Mouse (Mus musculus): ENCODE measurements around the gene B4galt5. TPM values are rescaled to one million over a fixed set of nuclear protein-coding genes. Genes with fewer than 3 reads are reported as not detected.

B4galt5 gene
- total and polyA plus RNA-seq, 3 experiments: 12.5 to 17.6 (median 13.5) TPM

DNA sequence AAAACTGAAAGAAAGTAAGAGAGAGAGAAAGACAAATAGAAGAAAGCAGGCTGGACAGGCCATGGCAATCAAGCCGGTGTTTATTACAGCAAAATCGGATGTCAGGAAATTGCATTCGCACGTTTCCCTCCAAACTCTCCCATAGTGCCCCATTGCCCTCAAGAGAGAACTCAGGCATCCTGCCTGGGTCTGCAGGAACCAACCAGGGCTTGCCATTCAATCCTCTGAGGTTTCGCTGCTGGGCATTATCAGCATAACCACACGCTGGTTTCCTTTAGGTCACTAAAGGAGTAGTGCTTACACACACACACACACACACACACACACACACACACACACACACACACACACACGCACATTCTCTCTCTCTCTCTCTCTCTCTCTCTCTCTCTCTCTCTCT lies 18.3 kb upstream of the B4galt5 start:
- Histone ChIP-seq H3K79me2 (replicated peaks; ENCODE audit: control insufficient read depth, extremely low read depth, insufficient read depth, poor library complexity, severe bottlenecking) (no peaks in the 10 kb centered on the region), H3K4me3 (replicated peaks in 1 of 3; ENCODE audit: low read depth in 2 of 3, low read length in 2 of 3, poor library complexity in 1 of 3) (peak overlapping the region; percentile 40 to 61 (median 49)), H3K27ac (ENCODE audit: insufficient read depth, low read depth) (peak overlapping the region; percentile 98), H3K9me3 (replicated peaks; ENCODE audit: low read length) (peaks cover 8% of the 10 kb centered on the region), H3K9ac (ENCODE audit: insufficient read depth, low read depth) (peak overlapping the region; percentile 96), H3K36me3 (replicated peaks in 1 of 2; ENCODE audit: control insufficient read depth in 1 of 2, insufficient read depth in 1 of 2, low read length in 1 of 2) (peaks cover 5 to 16% of the 10 kb centered on the region in 2 experiments), H3K27me3 (replicated peaks) (no peaks in the 10 kb centered on the region), H3K4me1 (ENCODE audit: control insufficient read depth in 1 of 2, insufficient read depth in 2 of 2) (peaks cover 17 to 59% of the 10 kb centered on the region in 2 experiments), H3K4me2 (ENCODE audit: insufficient read depth, low read depth, poor library complexity, severe bottlenecking) (peak overlapping the region; percentile 84)
- in situ Hi-C loops (cut with MboI; ENCODE audit: low pct_ligation_motif_present, low pct_unique_long_range_greater_than_20kb, low sequenced_read_pairs) (no loop called here), dilution Hi-C loops (cut with MboI; ENCODE audit: extremely low pct_ligation_motif_present, extremely low pct_unique_long_range_greater_than_20kb, low sequenced_read_pairs) (no loop called here)
- TF ChIP-seq MAFK (IDR thresholded peaks at IDR 0.05; ENCODE audit: insufficient replicate concordance, low read length) (peak; percentile 32; the same call in 1 of the 2 replicates), TBP (conservative IDR thresholded peaks at IDR 0.05; ENCODE audit: low read depth, low read length) (peak; percentile 69), TCF12 (IDR thresholded peaks at IDR 0.05; ENCODE audit: low read depth, low read length) (peak; percentile 56; the same call in 1 of the 2 replicates), NELFE (IDR thresholded peaks at IDR 0.05; ENCODE audit: low read depth, low read length) (no peak), MAZ (IDR thresholded peaks at IDR 0.05; ENCODE audit: low read depth, low read length) (peak; percentile 39), ZNF384 (IDR thresholded peaks at IDR 0.05; ENCODE audit: low read depth, low read length) (peak; percentile 79), SIN3A (IDR thresholded peaks at IDR 0.05; ENCODE audit: low read length) (0 out of 2 replicates have a peak, but pooled peaks have one; percentile 39), E2F4 (IDR thresholded peaks at IDR 0.05; ENCODE audit: insufficient replicate concordance, low read depth, low read length) (no peak), MEF2A (IDR thresholded peaks at IDR 0.05; ENCODE audit: borderline replicate concordance, low read depth, low read length) (peak; percentile 60), SMC3 (IDR thresholded peaks at IDR 0.05; ENCODE audit: low read depth, low read length) (peak; percentile 11; the same call in 1 of the 2 replicates), ELF1 (IDR thresholded peaks at IDR 0.05; ENCODE audit: low read depth, low read length) (no peak), IRF4 (IDR thresholded peaks at IDR 0.05; ENCODE audit: low read depth, low read length) (peak; percentile 46; the same call in 1 of the 2 replicates), UBTF (IDR thresholded peaks at IDR 0.05; ENCODE audit: low read depth, low read length) (no peak), ETS1 (conservative IDR thresholded peaks at IDR 0.05; ENCODE audit: low read depth, low read length) (peak; percentile 80), MYC (IDR thresholded peaks at IDR 0.05; ENCODE audit: low read depth, low read length) (0 out of 2 replicates have a peak, but pooled peaks have one; percentile 29), USF1 (IDR thresholded peaks at IDR 0.05; ENCODE audit: low read depth, low read length) (no peak), JUN (IDR thresholded peaks at IDR 0.05; ENCODE audit: insufficient read depth, low read depth, low read length) (no peak), KAT2A (IDR thresholded peaks at IDR 0.05; ENCODE audit: insufficient replicate concordance, low read length) (0 out of 2 replicates have a peak, but pooled peaks have one; percentile 8), BHLHE40 (IDR thresholded peaks at IDR 0.05; ENCODE audit: low read depth, low read length) (peak; percentile 93)
- peak; percentile 93 for DNase-seq (ENCODE audit: extremely low read depth)

DNA sequence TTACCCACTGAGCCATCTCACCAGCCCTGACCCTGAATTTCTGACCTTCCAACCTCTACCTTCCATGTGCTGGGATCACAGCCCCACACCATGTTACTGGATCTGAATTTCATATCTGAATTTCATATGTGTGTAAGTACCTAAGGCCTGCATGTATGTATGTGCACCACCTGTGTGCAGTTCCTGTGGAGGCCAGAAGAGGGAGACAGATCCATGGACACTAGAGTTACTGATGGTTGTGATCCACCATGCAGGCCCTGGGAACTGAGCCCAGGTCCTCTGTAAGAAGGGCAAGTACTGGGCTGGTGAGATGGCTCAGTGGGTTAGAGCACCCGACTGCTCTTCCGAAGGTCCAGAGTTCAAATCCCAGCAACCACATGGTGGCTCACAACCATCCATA lies 16.1 kb upstream of the B4galt5 start:
- Histone ChIP-seq H3K4me3 (replicated peaks in 1 of 3; ENCODE audit: low read depth in 2 of 3, low read length in 2 of 3, poor library complexity in 1 of 3) (no peak overlapping the region), H3K36me3 (replicated peaks in 1 of 2; ENCODE audit: control insufficient read depth in 1 of 2, insufficient read depth in 1 of 2, low read length in 1 of 2) (peaks cover 5 to 16% of the 10 kb centered on the region in 2 experiments), H3K27me3 (replicated peaks) (no peaks in the 10 kb centered on the region), H3K4me2 (ENCODE audit: insufficient read depth, low read depth, poor library complexity, severe bottlenecking) (no peak overlapping the region), H3K27ac (ENCODE audit: insufficient read depth, low read depth) (no peak overlapping the region), H3K9me3 (replicated peaks; ENCODE audit: low read length) (peaks cover 8% of the 10 kb centered on the region), H3K9ac (ENCODE audit: insufficient read depth, low read depth) (no peak overlapping the region), H3K79me2 (replicated peaks; ENCODE audit: control insufficient read depth, extremely low read depth, insufficient read depth, poor library complexity, severe bottlenecking) (no peaks in the 10 kb centered on the region), H3K4me1 (ENCODE audit: control insufficient read depth in 1 of 2, insufficient read depth in 2 of 2) (peaks cover 20 to 60% of the 10 kb centered on the region in 2 experiments)
- in situ Hi-C loops (cut with MboI; ENCODE audit: low pct_ligation_motif_present, low pct_unique_long_range_greater_than_20kb, low sequenced_read_pairs) (no loop called here), dilution Hi-C loops (cut with MboI; ENCODE audit: extremely low pct_ligation_motif_present, extremely low pct_unique_long_range_greater_than_20kb, low sequenced_read_pairs) (no loop called here)
- TF ChIP-seq RAD21 (IDR thresholded peaks at IDR 0.05; ENCODE audit: low read depth, low read length) (peak; percentile 13), NRF1 (IDR thresholded peaks at IDR 0.05; ENCODE audit: low read depth, low read length) (no peak), IRF4 (IDR thresholded peaks at IDR 0.05; ENCODE audit: low read depth, low read length) (no peak), CHD1 (IDR thresholded peaks at IDR 0.05; ENCODE audit: low read depth, low read length) (no peak), EP300 (IDR thresholded peaks at IDR 0.05; ENCODE audit: low read length) (no peak), UBTF (IDR thresholded peaks at IDR 0.05; ENCODE audit: low read depth, low read length) (no peak), CTCF (conservative IDR thresholded peaks at IDR 0.05 in 1 of 2, IDR thresholded peaks at IDR 0.05 in 1 of 2; ENCODE audit: low read depth in 2 of 2, low read length in 2 of 2) (peak in 1 of 2 experiments; percentile 32; a peak in 3 of 4 replicates), SMC3 (IDR thresholded peaks at IDR 0.05; ENCODE audit: low read depth, low read length) (no peak), HCFC1 (IDR thresholded peaks at IDR 0.05; ENCODE audit: low read depth, low read length) (no peak), MAX (IDR thresholded peaks at IDR 0.05; ENCODE audit: low read length) (no peak), KAT2A (IDR thresholded peaks at IDR 0.05; ENCODE audit: insufficient replicate concordance, low read length) (no peak), BHLHE40 (IDR thresholded peaks at IDR 0.05; ENCODE audit: low read depth, low read length) (no peak), MEF2A (IDR thresholded peaks at IDR 0.05; ENCODE audit: borderline replicate concordance, low read depth, low read length) (no peak)
- no peak for DNase-seq (ENCODE audit: extremely low read depth)
